Mouse (Mus musculus): ENCODE measurements around the gene Cdhr2. TPM values are rescaled to one million over a fixed set of nuclear protein-coding genes. Genes with fewer than 3 reads are reported as not detected.

Gene Cdhr2
- total and polyA plus RNA-seq, 2 experiments from 2014 or later = 0.37 to 0.41 TPM

GRCm38 (mm10) chr13:54748721-54749060 is 47.4 kb downstream of the Cdhr2 start:
- Histone ChIP-seq H3K4me1 (ENCODE audit: insufficient read depth, low read length) (peaks cover 25% of the 10 kb centered on the region; the same call in 1 of the 2 replicates), H3K4me3 (ENCODE audit: low read length) (peak overlapping the region; percentile 63), H3K27me3 (ENCODE audit: insufficient read depth, low read length) (no peaks in the 10 kb centered on the region), H3K36me3 (ENCODE audit: insufficient read depth, low read length) (no peaks in the 10 kb centered on the region), H3K4me2 (ENCODE audit: low read depth, low read length) (peak overlapping the region; percentile 61), H3K27ac (peak overlapping the region; percentile 94), H3K9ac (replicated peaks; ENCODE audit: low read length) (peak overlapping the region; percentile 84), H3K9me3 (ENCODE audit: low read length) (no peaks in the 10 kb centered on the region)
- WGBS = 22% methylated on average over 10 of the region's 10 CpGs
- ATAC-seq = peak; percentile 41
- DNase-seq (ENCODE audit: low spot score) = no peak
- no peak for TF ChIP-seq CTCF (IDR thresholded peaks at IDR 0.05; ENCODE audit: low read depth)

- 2% methylated on average over 57 of the region's 100 CpGs for WGBS
- no peak for TF ChIP-seq CTCF (IDR thresholded peaks at IDR 0.05; ENCODE audit: low read depth)
- peak overlapping the region; percentile 94 for H3K27ac ChIP-seq
Observed at GRCm38 (mm10) chr13:54749061-54749863, 48.0 kb downstream of the Cdhr2 start.

GRCm38 (mm10) chr13:54749864-54750411 is 48.7 kb downstream of the Cdhr2 start, which contains the start of gene Gprin1:
Gene Gprin1, minus strand, starts transcription at chr13:54749874.
- peak; percentile 65 for ATAC-seq
- H3K4me3 ChIP-seq (ENCODE audit: low read length) = peak within 1 kb of the TSS; percentile 63
- 1% methylated on average over 15 of the region's 29 CpGs for WGBS
- H3K9me3 ChIP-seq (ENCODE audit: low read length) = no peaks in the 10 kb centered on the region
- H3K27me3 ChIP-seq (ENCODE audit: insufficient read depth, low read length) = no peaks in the 10 kb centered on the region
- H3K27ac ChIP-seq = peak within 1 kb of the TSS; percentile 94
- TF ChIP-seq CTCF (IDR thresholded peaks at IDR 0.05; ENCODE audit: low read depth) = no peak
- peak within 1 kb of the TSS; percentile 84 for H3K9ac ChIP-seq (replicated peaks; ENCODE audit: low read length)
- DNase-seq (ENCODE audit: low spot score) = no peak
- H3K4me1 ChIP-seq (ENCODE audit: insufficient read depth, low read length) = peaks cover 29% of the 10 kb centered on the region; the same call in 1 of the 2 replicates
- H3K4me2 ChIP-seq (ENCODE audit: low read depth, low read length) = peak within 1 kb of the TSS; percentile 61
- H3K36me3 ChIP-seq (ENCODE audit: insufficient read depth, low read length) = no peaks in the 10 kb centered on the region

More at GRCm38 (mm10) chr13:54749061-54749863, 48.0 kb downstream of the Cdhr2 start:
- Histone ChIP-seq H3K36me3 (ENCODE audit: insufficient read depth, low read length) (no peaks in the 10 kb centered on the region), H3K27me3 (ENCODE audit: insufficient read depth, low read length) (no peaks in the 10 kb centered on the region), H3K4me2 (ENCODE audit: low read depth, low read length) (peak overlapping the region; percentile 61), H3K4me3 (ENCODE audit: low read length) (peak overlapping the region; percentile 63), H3K4me1 (ENCODE audit: insufficient read depth, low read length) (peaks cover 25% of the 10 kb centered on the region; the same call in 1 of the 2 replicates), H3K9ac (replicated peaks; ENCODE audit: low read length) (peak overlapping the region; percentile 84), H3K9me3 (ENCODE audit: low read length) (no peaks in the 10 kb centered on the region)
- peak; percentile 82 for ATAC-seq
- DNase-seq (ENCODE audit: low spot score) = peak; percentile 91

GRCm38 (mm10) chr13:54750699-54751098 is 49.4 kb downstream of the Cdhr2 start:
- no peaks in the 10 kb centered on the region for H3K36me3 ChIP-seq (ENCODE audit: insufficient read depth, low read length)
- TF ChIP-seq CTCF (IDR thresholded peaks at IDR 0.05; ENCODE audit: low read depth) = no peak
- ATAC-seq = no peak
- no peak overlapping the region for H3K4me2 ChIP-seq (ENCODE audit: low read depth, low read length)
- H3K4me3 ChIP-seq (ENCODE audit: low read length) = no peak overlapping the region
- H3K27ac ChIP-seq = no peak overlapping the region
- H3K4me1 ChIP-seq (ENCODE audit: insufficient read depth, low read length) = peaks cover 34% of the 10 kb centered on the region
- no peaks in the 10 kb centered on the region for H3K9me3 ChIP-seq (ENCODE audit: low read length)
- no peak overlapping the region for H3K9ac ChIP-seq (replicated peaks; ENCODE audit: low read length)
- no peaks in the 10 kb centered on the region for H3K27me3 ChIP-seq (ENCODE audit: insufficient read depth, low read length)
- WGBS = 15% methylated on average over 8 of the region's 8 CpGs
- DNase-seq (ENCODE audit: low spot score) = no peak

GRCm38 (mm10) chr13:54752656-54753055 is 51.4 kb downstream of the Cdhr2 start:
- ATAC-seq = no peak
- DNase-seq (ENCODE audit: low spot score) = no peak
- no peaks in the 10 kb centered on the region for H3K27me3 ChIP-seq (ENCODE audit: insufficient read depth, low read length)
- TF ChIP-seq CTCF (IDR thresholded peaks at IDR 0.05; ENCODE audit: low read depth) = no peak
- 45% methylated on average over 10 of the region's 10 CpGs for WGBS
- H3K4me2 ChIP-seq (ENCODE audit: low read depth, low read length) = no peak overlapping the region
- H3K4me1 ChIP-seq (ENCODE audit: insufficient read depth, low read length) = peaks cover 25% of the 10 kb centered on the region
- no peak overlapping the region for H3K9ac ChIP-seq (replicated peaks; ENCODE audit: low read length)
- H3K9me3 ChIP-seq (ENCODE audit: low read length) = no peaks in the 10 kb centered on the region
- H3K27ac ChIP-seq = no peak overlapping the region
- no peaks in the 10 kb centered on the region for H3K36me3 ChIP-seq (ENCODE audit: insufficient read depth, low read length)
- H3K4me3 ChIP-seq (ENCODE audit: low read length) = no peak overlapping the region

- no peak for ATAC-seq
- peaks cover 19% of the 10 kb centered on the region for H3K4me1 ChIP-seq (ENCODE audit: insufficient read depth, low read length)
- WGBS = 70% methylated on average over 6 of the region's 6 CpGs
Observed at GRCm38 (mm10) chr13:54753733-54754132, 52.5 kb downstream of the Cdhr2 start.

More at GRCm38 (mm10) chr13:54753733-54754132, 52.5 kb downstream of the Cdhr2 start:
- DNase-seq (ENCODE audit: low spot score) = no peak
- Histone ChIP-seq H3K9ac (replicated peaks; ENCODE audit: low read length) (no peak overlapping the region), H3K4me3 (ENCODE audit: low read length) (no peak overlapping the region), H3K36me3 (ENCODE audit: insufficient read depth, low read length) (no peaks in the 10 kb centered on the region), H3K4me2 (ENCODE audit: low read depth, low read length) (no peak overlapping the region), H3K27me3 (ENCODE audit: insufficient read depth, low read length) (no peaks in the 10 kb centered on the region), H3K27ac (peak overlapping the region; percentile 92; the same call in 1 of the 2 replicates), H3K9me3 (ENCODE audit: low read length) (no peaks in the 10 kb centered on the region)
- TF ChIP-seq CTCF (IDR thresholded peaks at IDR 0.05; ENCODE audit: low read depth) = no peak

All from hindbrain, postnatal 0 days (tissue).